In the genomic region with DNA sequence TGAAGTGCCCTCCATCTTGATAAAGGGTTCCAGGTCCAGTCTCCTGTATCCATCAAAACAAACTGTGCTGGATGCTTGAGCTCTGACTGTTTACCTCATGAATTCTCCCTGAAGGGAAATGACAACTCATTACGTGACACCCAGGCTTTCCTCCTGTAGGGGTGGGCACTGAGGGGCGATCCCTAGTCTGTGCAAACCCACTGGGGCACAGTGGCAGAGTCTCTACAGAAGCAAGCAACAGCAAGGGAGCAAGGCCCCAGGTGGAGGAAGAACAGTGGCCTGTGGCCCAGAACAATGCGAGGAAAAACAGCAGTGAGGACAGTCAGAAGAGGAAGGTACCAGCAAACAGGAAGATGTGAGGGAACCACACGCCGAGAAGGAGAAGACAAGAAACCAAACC, we compare ENCODE assay signal across 18 mouse cellular contexts. TPM values are rescaled to one million over a fixed set of nuclear protein-coding genes. Genes with fewer than 3 reads are reported as not detected.
DNase-seq lines count a peak whose midpoint lies in the region; ATAC-seq and TF ChIP-seq lines count a peak whose summit lies in the region.
"Had no signal": no experiment of that assay in that cellular context is flagged by ENCODE, and none has a peak within 500 bp of the region (broad histone marks: within the 10 kb centered on the region; RNA-seq: fewer than 3 reads in every experiment).

No protein-coding gene starts in this region.

- peaks cover 35% of the 10 kb centered on the region for H3K4me1 ChIP-seq in heart, embryonic 10.5 days
- H3K4me1 ChIP-seq in liver, postnatal 0 days (ENCODE audit: insufficient read depth): peaks cover 26% of the 10 kb centered on the region

- H3K4me2 ChIP-seq in liver, postnatal 0 days (ENCODE audit: low read depth, low read length): peak overlapping the region; percentile 34; the same call in 1 of the 2 replicates
- H3K4me2 ChIP-seq: forebrain, embryonic 13.5 days had no signal

- no peaks in the 10 kb centered on the region for H3K36me3 ChIP-seq in heart, embryonic 10.5 days
- no peaks in the 10 kb centered on the region for H3K36me3 ChIP-seq in liver, postnatal 0 days (replicated peaks; ENCODE audit: insufficient read depth, low read length)

- no peak for ATAC-seq in liver, postnatal 0 days
- ATAC-seq: forebrain, embryonic 13.5 days; lung, postnatal 0 days had no signal

- TF ChIP-seq CTCF in liver, postnatal 0 days (IDR thresholded peaks at IDR 0.05; ENCODE audit: low read depth): no peak

- no peak overlapping the region for H3K9ac ChIP-seq in liver, postnatal 0 days (replicated peaks)
- H3K9ac ChIP-seq: forebrain, embryonic 13.5 days had no signal

- no peak overlapping the region for H3K27ac ChIP-seq in heart, embryonic 10.5 days
- H3K27ac ChIP-seq in liver, postnatal 0 days (ENCODE audit: low read depth): peak overlapping the region; percentile 55; the same call in 1 of the 2 replicates
- H3K27ac ChIP-seq: forebrain, embryonic 13.5 days; left cerebral cortex, adult 2 months had no signal

- peak; percentile 78 for DNase-seq in heart, adult 11 months
- DNase-seq in heart, embryonic 10.5 days (ENCODE audit: low spot score): no peak
- DNase-seq in thymus, postnatal 4 days: peak; percentile 27
- DNase-seq in thymus, postnatal 10 days (ENCODE audit: low spot score in 2 of 2): no peak
- DNase-seq in liver, postnatal 0 days: no peak
- no peak for DNase-seq in frontal cortex, postnatal 25 days (ENCODE audit: low spot score in 2 of 2)
- no peak for DNase-seq in lung, postnatal 10 days
- no peak for DNase-seq in urinary bladder, adult 18-20 months (ENCODE audit: low spot score in 2 of 2)
- DNase-seq: adrenal gland, postnatal 36 days; cerebellum, adult 2 months; gastrocnemius, postnatal 25 days; kidney, adult 8-10 months; left cerebral cortex, postnatal 4 days; retina, postnatal 1 day had no signal

- no peak for TF ChIP-seq EP300 in liver, postnatal 0 days (IDR thresholded peaks at IDR 0.05; ENCODE audit: low read depth)

- no peaks in the 10 kb centered on the region for H3K27me3 ChIP-seq in heart, embryonic 10.5 days (ENCODE audit: insufficient read depth, poor library complexity, severe bottlenecking)
- no peaks in the 10 kb centered on the region for H3K27me3 ChIP-seq in liver, postnatal 0 days (ENCODE audit: insufficient read depth, low read length)
- H3K27me3 ChIP-seq: forebrain, embryonic 13.5 days had no signal

- no peaks in the 10 kb centered on the region for H3K9me3 ChIP-seq in heart, embryonic 10.5 days
- no peaks in the 10 kb centered on the region for H3K9me3 ChIP-seq in liver, postnatal 0 days (ENCODE audit: low read length)
- H3K9me3 ChIP-seq: forebrain, embryonic 13.5 days had no signal

- H3K4me3 ChIP-seq in heart, embryonic 10.5 days: no peak overlapping the region
- H3K4me3 ChIP-seq in liver, postnatal 0 days (ENCODE audit: low read depth, low read length): no peak overlapping the region
- H3K4me3 ChIP-seq: erythroblast, embryonic 14.5 days; forebrain, embryonic 13.5 days; left cerebral cortex, adult 2 months had no signal

- 80% methylated on average over 5 of the region's 5 CpGs for WGBS in heart, embryonic 10.5 days
- WGBS in liver, postnatal 0 days (ENCODE audit: insufficient replicate concordance): 55% methylated on average over 5 of the region's 5 CpGs

RNA-seq across cellular contexts. Expression of gene Atxn1, which starts 53.7 kb away (rescaled TPM):
- 3.9 and 6.2 TPM in 2 replicates for polyA plus RNA-seq in heart, embryonic 10.5 days (2016; fragmentation: Nextera tagmentation; extraction: Ambion mirVana)
- polyA plus RNA-seq in liver, postnatal 0 days (2015; fragmentation: Nextera tagmentation; extraction: Ambion mirVana): 3.9 and 4.4 TPM in 2 replicates

Comparison
In these comparisons a context has a peak if more than half of its experiments do, and no peak if none do; other contexts are left out.
1. DNase-seq: peak in heart, adult 11 months (single experiment) and thymus, postnatal 4 days (single experiment); none in heart, embryonic 10.5 days (single experiment), thymus, postnatal 10 days (0 of 2), liver, postnatal 0 days (single experiment), frontal cortex, postnatal 25 days (0 of 2), lung, postnatal 10 days (single experiment) and urinary bladder, adult 18-20 months (0 of 2).